In genomic region chr2:15869380-15869779, GRCm38 (mm10) we compare ENCODE assay signal across 17 mouse cellular contexts.
DNase-seq lines count a peak whose midpoint lies in the region; ATAC-seq and TF ChIP-seq lines count a peak whose summit lies in the region.
"Had no signal": no experiment of that assay in that cellular context is flagged by ENCODE, and none has a peak within 500 bp of the region (broad histone marks: within the 10 kb centered on the region; RNA-seq: fewer than 3 reads in every experiment).

No protein-coding gene starts in this region.

- in situ Hi-C loops in CH12.LX (cut with MboI; ENCODE audit: low pct_ligation_motif_present, low pct_unique_long_range_greater_than_20kb, low sequenced_read_pairs) = no loop called here

- no peaks in the 10 kb centered on the region for H3K27me3 ChIP-seq in CH12.LX (replicated peaks)
- H3K27me3 ChIP-seq: forebrain, embryonic 13.5 days; liver, embryonic 12.5 days; neural tube, embryonic 12.5 days had no signal

- TF ChIP-seq POLR2A in CH12.LX (IDR thresholded peaks at IDR 0.05; ENCODE audit: low read depth, low read length) = no peak

- peak; percentile 18 for DNase-seq in gastrocnemius, adult 2 months
- no peak for DNase-seq in gastrocnemius, adult 18-20 months (ENCODE audit: low spot score)
- no peak for DNase-seq in left cerebral cortex, adult 2 months (ENCODE audit: extremely low spot score in 1 of 2, low spot score in 2 of 2)
- DNase-seq in left cerebral cortex, adult 11 months (ENCODE audit: low spot score) = no peak
- peak; percentile 1 for DNase-seq in CH12.LX (ENCODE audit: extremely low read depth)
- peak; percentile 69 for DNase-seq in R1 (ENCODE audit: low read depth, low spot score)
- no peak for DNase-seq in urinary bladder, adult 2 months (ENCODE audit: low spot score)
- DNase-seq: cerebellum, adult 2 months; embryo, embryonic 11 days; heart, adult 18-20 months; right cerebral cortex, postnatal 25 days had no signal

- H3K4me3 ChIP-seq in gastrocnemius, adult 2 months = no peak overlapping the region
- H3K4me3 ChIP-seq in left cerebral cortex, adult 2 months = no peak overlapping the region
- no peak overlapping the region for H3K4me3 ChIP-seq in CH12.LX (replicated peaks in 1 of 3; ENCODE audit: low read depth in 2 of 3, low read length in 2 of 3, poor library complexity in 1 of 3)
- H3K4me3 ChIP-seq: forebrain, embryonic 13.5 days; liver, embryonic 12.5 days; neural tube, embryonic 12.5 days had no signal

- no peak overlapping the region for H3K27ac ChIP-seq in gastrocnemius, adult 2 months
- H3K27ac ChIP-seq in left cerebral cortex, adult 2 months = no peak overlapping the region
- H3K27ac ChIP-seq in CH12.LX (ENCODE audit: insufficient read depth, low read depth) = no peak overlapping the region
- H3K27ac ChIP-seq: forebrain, embryonic 13.5 days; liver, embryonic 12.5 days; neural tube, embryonic 12.5 days had no signal

- no peak for ATAC-seq in monocyte, adult 5-6 weeks (replicated peaks; ENCODE audit: insufficient number of reproducible peaks, low FRiP score, low TSS enrichment, poor library complexity, severe bottlenecking)
- ATAC-seq: forebrain, embryonic 13.5 days; hindbrain, embryonic 16.5 days; liver, embryonic 12.5 days; lung, postnatal 0 days had no signal

- H3K9me3 ChIP-seq in CH12.LX (replicated peaks; ENCODE audit: low read length) = peaks cover 2% of the 10 kb centered on the region
- H3K9me3 ChIP-seq: forebrain, embryonic 13.5 days; liver, embryonic 12.5 days; neural tube, embryonic 12.5 days had no signal

- H3K9ac ChIP-seq in CH12.LX (ENCODE audit: insufficient read depth, low read depth) = no peak overlapping the region
- H3K9ac ChIP-seq: forebrain, embryonic 13.5 days; liver, embryonic 12.5 days; neural tube, embryonic 12.5 days had no signal

- no peaks in the 10 kb centered on the region for H3K4me1 ChIP-seq in CH12.LX (ENCODE audit: control insufficient read depth in 1 of 2, insufficient read depth in 2 of 2)
- H3K4me1 ChIP-seq: forebrain, embryonic 13.5 days; liver, embryonic 12.5 days; neural tube, embryonic 12.5 days had no signal

- H3K4me2 ChIP-seq in CH12.LX (ENCODE audit: insufficient read depth, low read depth, poor library complexity, severe bottlenecking) = no peak overlapping the region
- H3K4me2 ChIP-seq: forebrain, embryonic 13.5 days; liver, embryonic 12.5 days; neural tube, embryonic 12.5 days had no signal

- no peaks in the 10 kb centered on the region for H3K36me3 ChIP-seq in CH12.LX (replicated peaks in 1 of 2; ENCODE audit: control insufficient read depth in 1 of 2, insufficient read depth in 1 of 2, low read length in 1 of 2)
- H3K36me3 ChIP-seq: liver, embryonic 12.5 days; neural tube, embryonic 12.5 days had no signal

- dilution Hi-C loops in CH12.LX (cut with MboI; ENCODE audit: extremely low pct_ligation_motif_present, extremely low pct_unique_long_range_greater_than_20kb, low sequenced_read_pairs) = no loop called here

- TF ChIP-seq CTCF in gastrocnemius, adult 2 months (IDR thresholded peaks at IDR 0.05) = peak; percentile 27; the same call in 1 of the 2 replicates
- TF ChIP-seq CTCF in left cerebral cortex, adult 2 months (IDR thresholded peaks at IDR 0.05) = peak; percentile 30
- TF ChIP-seq CTCF in CH12.LX (conservative IDR thresholded peaks at IDR 0.05 in 1 of 2, IDR thresholded peaks at IDR 0.05 in 1 of 2; ENCODE audit: low read depth in 2 of 2, low read length in 2 of 2) = peak; percentile 12 to 18; a peak in 1 of 4 replicates

- no peak for TF ChIP-seq EP300 in CH12.LX (IDR thresholded peaks at IDR 0.05; ENCODE audit: low read length)

- intact Hi-C loops in gastrocnemius, adult 2 months (cut with DNase I) = no loop called here
- intact Hi-C loops in left cerebral cortex, adult 2 months (cut with DNase I) = no loop called here

- TF ChIP-seq RAD21 in CH12.LX (IDR thresholded peaks at IDR 0.05; ENCODE audit: low read depth, low read length) = no peak; the same call in none of the 2 replicates

- H3K79me2 ChIP-seq in CH12.LX (replicated peaks; ENCODE audit: control insufficient read depth, extremely low read depth, insufficient read depth, poor library complexity, severe bottlenecking) = no peaks in the 10 kb centered on the region

TF ChIP-seq in CH12.LX, 34 proteins besides CTCF, POLR2A, EP300 and RAD21:
- TF ChIP-seq MAX (IDR thresholded peaks at IDR 0.05; ENCODE audit: low read length) = no peak
- no peak for TF ChIP-seq JUN (IDR thresholded peaks at IDR 0.05; ENCODE audit: insufficient read depth, low read depth, low read length)
- no peak for TF ChIP-seq MAZ (IDR thresholded peaks at IDR 0.05; ENCODE audit: low read depth, low read length)
- no peak for TF ChIP-seq MEF2A (IDR thresholded peaks at IDR 0.05; ENCODE audit: borderline replicate concordance, low read depth, low read length)
- TF ChIP-seq ETS1 (conservative IDR thresholded peaks at IDR 0.05; ENCODE audit: low read depth, low read length) = no peak
- no peak for TF ChIP-seq NRF1 (IDR thresholded peaks at IDR 0.05; ENCODE audit: low read depth, low read length)
- TF ChIP-seq SIN3A (IDR thresholded peaks at IDR 0.05; ENCODE audit: low read length) = no peak
- no peak for TF ChIP-seq USF1 (IDR thresholded peaks at IDR 0.05; ENCODE audit: low read depth, low read length)
- no peak for TF ChIP-seq MXI1 (IDR thresholded peaks at IDR 0.05; ENCODE audit: low read depth, low read length)
- no peak for TF ChIP-seq NELFE (IDR thresholded peaks at IDR 0.05; ENCODE audit: low read depth, low read length)
- TF ChIP-seq SMC3 (IDR thresholded peaks at IDR 0.05; ENCODE audit: low read depth, low read length) = no peak
- TF ChIP-seq MYC (IDR thresholded peaks at IDR 0.05; ENCODE audit: low read depth, low read length) = no peak
- no peak for TF ChIP-seq ELF1 (IDR thresholded peaks at IDR 0.05; ENCODE audit: low read depth, low read length)

Comparison
In these comparisons a context has a peak if more than half of its experiments do, and no peak if none do; other contexts are left out.
1. DNase-seq: peak in gastrocnemius, adult 2 months (single experiment), CH12.LX (single experiment) and R1 (single experiment); none in gastrocnemius, adult 18-20 months (single experiment), left cerebral cortex, adult 2 months (0 of 2), left cerebral cortex, adult 11 months (single experiment) and urinary bladder, adult 2 months (single experiment).
2. Peak in every context shown above with its lines, with median percentiles within 50 percentile points of each other: CTCF ChIP-seq.